Mouse (Mus musculus) liver, embryonic 11.5 days (tissue): ENCODE measurements around the gene Grin3a. TPM values are rescaled to one million over a fixed set of nuclear protein-coding genes. Genes with fewer than 3 reads are reported as not detected.

ENCODE experiments used
- ATAC-seq: fragments of 200-750 bp; cut with Nextera tagmentation; replicated peaks from 2 replicates; pipeline ENCODE4 v1.8.0; 2017; ENCODE audit warnings: moderate number of reproducible peaks, mild to moderate bottlenecking, moderate TSS enrichment, moderate library complexity; ENCODE audit not compliant: low FRiP score
- DNase-seq: peaks from one replicate; pipeline ENCODE4 v3.0.0-alpha.2; 2017; ENCODE audit warnings: low spot score
- H3K27ac ChIP-seq: fragments of 300-500 bp; sonication (generic); 2 replicates; pipeline ENCODE4 v1.5.1; 2014; ENCODE audit warnings: mild to moderate bottlenecking, low read depth, low read length, control low read depth
- H3K27me3 ChIP-seq: fragments of 300-500 bp; sonication (generic); replicated peaks from 2 replicates; pipeline ENCODE4 v1.6.1; 2014; ENCODE audit warnings: low read length, mixed read lengths; ENCODE audit not compliant: control insufficient read depth, insufficient read depth
- H3K36me3 ChIP-seq: fragments of 300-500 bp; sonication (generic); 2 replicates; pipeline ENCODE4 v1.6.1; 2014; ENCODE audit warnings: mild to moderate bottlenecking, low read length, moderate library complexity, mixed read lengths; ENCODE audit not compliant: control insufficient read depth, insufficient read depth
- H3K4me1 ChIP-seq: fragments of 300-500 bp; sonication (generic); replicated peaks from 2 replicates; pipeline ENCODE4 v1.6.1; 2014; ENCODE audit warnings: low read length, mixed read lengths; ENCODE audit not compliant: control insufficient read depth, insufficient read depth
- H3K4me2 ChIP-seq: fragments of 300-500 bp; sonication (generic); 2 replicates; pipeline ENCODE4 v1.6.1; 2014; ENCODE audit warnings: mild to moderate bottlenecking, control low read depth, moderate library complexity
- H3K4me3 ChIP-seq: fragments of 300-500 bp; sonication (generic); 2 replicates; pipeline ENCODE4 v1.5.1; 2014; ENCODE audit warnings: low read depth, low read length, control low read depth
- H3K9ac ChIP-seq: fragments of 300-500 bp; sonication (generic); 2 replicates; pipeline ENCODE4 v1.6.1; 2014; ENCODE audit warnings: low read depth, low read length, control low read depth
- H3K9me3 ChIP-seq: fragments of 300-500 bp; sonication (generic); 2 replicates; pipeline ENCODE4 v1.6.1; 2016; ENCODE audit warnings: low read length, inconsistent platforms, mixed read lengths; ENCODE audit not compliant: control insufficient read depth
- WGBS: fragments of 180-500 bp; shearing (Covaris S2); extraction: QIAGEN DNeasy Blood & Tissue Kit; methylation state at CpG from one replicate; pipeline ENCODE4 v1.1.7; 2014; 5-methylcytosine and 5-hydroxymethylcytosine counted together
- polyA plus RNA-seq: library from polyadenylated mRNA; unstranded; fragments of >200 nt; fragmentation: Nextera tagmentation; extraction: Ambion mirVana; gene quantifications from 2 replicates; pipeline ENCODE4 v1.2.1, GENCODE M21; 2014

Gene Grin3a
- polyA plus RNA-seq, 1 experiment from 2014 or later, result 0.22 TPM

DNA sequence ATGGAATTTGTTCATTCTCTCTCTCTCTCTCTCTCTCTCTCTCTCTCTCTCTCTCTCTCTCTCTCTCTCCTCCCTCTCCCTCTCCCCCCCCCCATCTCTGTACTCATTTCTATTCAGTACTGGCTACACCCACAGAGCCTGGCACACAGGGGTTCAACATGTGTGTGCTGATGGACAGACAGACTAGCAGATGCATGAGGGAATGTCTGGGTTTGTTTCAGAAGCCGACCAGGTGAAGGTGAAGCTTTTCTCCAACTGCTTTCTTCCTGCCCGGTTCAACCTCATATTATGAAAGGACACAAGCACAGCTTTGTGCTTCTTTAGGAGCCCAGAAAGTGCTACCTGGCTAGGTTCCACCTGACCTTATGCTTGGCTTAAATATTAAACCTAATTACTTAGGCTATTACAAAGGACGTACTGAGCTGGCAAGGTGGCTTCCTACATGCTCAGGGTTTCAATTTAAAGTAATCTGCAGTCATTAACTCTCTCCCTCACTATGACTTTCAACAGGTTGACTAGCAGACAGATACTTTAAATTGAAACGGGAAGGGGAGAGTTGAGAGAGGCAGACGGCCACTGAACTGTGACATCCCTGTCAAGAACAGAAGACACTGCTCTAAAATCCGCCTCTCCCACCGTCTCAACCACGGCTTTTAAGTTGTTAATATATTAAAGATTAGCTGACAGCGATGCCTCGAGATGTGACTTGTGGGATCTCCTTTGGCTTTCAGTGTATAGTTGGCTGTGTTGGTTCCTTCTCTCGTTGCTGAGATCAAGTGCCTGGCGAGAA lies 153.9 kb downstream of the Grin3a start:
- Histone ChIP-seq H3K4me3 (no peak overlapping the region), H3K27me3 (no peaks in the 10 kb centered on the region), H3K4me2 (no peak overlapping the region), H3K9ac (no peak overlapping the region), H3K4me1 (no peaks in the 10 kb centered on the region), H3K36me3 (no peaks in the 10 kb centered on the region), H3K9me3 (no peaks in the 10 kb centered on the region), H3K27ac (no peak overlapping the region)
- DNase-seq (no peak), ATAC-seq (no peak)
- 68% methylated on average over 12 of the region's 12 CpGs for WGBS

DNA sequence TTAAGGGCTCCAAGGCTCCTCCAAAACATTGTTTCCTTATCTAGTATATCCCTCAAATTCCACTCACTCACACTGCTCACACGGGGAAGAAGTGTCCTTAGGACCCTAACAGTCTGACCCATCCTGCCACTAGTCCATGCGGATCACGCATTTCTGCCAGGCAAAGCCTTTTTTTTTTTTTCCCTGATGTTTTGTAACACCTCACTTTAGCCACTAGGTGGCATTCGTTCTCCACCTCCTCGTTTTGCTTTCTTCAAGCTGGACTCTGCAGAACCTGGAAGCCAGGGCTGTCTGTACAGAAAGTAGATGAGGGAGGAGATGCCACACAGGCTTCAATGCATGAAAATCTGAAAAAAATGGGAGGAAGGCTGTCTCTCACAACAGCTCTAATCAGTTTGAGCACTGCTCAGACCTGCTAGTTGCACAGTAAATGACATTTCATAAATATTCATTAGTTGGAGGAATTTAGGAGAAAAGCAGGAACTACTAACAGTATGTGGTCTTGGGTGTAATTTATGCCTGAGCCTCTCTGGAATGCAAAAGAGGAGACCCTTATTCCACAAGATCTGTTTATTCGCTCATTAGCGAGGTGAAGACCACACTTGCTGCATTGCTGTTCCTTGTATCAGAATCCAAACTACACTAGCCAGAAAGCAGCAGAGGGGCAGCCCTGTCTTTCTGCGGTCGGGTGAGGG lies 156.8 kb downstream of the Grin3a start:
- 26% methylated on average over 9 of the region's 9 CpGs for WGBS
- no peak for ATAC-seq
- Histone ChIP-seq H3K9ac (no peak overlapping the region), H3K27ac (no peak overlapping the region), H3K4me1 (no peaks in the 10 kb centered on the region), H3K4me2 (no peak overlapping the region), H3K4me3 (no peak overlapping the region), H3K36me3 (no peaks in the 10 kb centered on the region), H3K9me3 (no peaks in the 10 kb centered on the region), H3K27me3 (no peaks in the 10 kb centered on the region)
- no peak for DNase-seq

DNA sequence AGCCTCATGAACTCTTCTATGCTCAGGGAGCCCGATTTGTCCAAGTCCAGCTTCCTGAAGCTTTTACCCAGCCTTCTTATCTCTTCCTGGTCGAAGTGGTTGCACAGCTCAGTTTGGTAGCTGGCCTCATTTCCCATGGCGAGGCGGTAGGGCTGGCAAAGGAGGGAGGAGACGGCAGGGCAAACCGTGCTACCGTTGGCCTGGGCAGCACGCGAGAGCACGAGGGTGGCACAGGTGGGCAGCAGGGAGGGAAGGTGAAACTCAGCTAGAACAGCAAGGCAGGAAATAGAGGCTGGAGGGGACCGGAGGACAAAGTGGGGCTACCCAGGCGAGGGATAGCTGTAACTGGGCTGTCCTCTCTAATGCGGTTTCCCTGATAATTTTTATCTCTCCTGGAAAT lies 163.7 kb downstream of the Grin3a start, which contains the start of gene Ppp3r2:
TSS of gene Ppp3r2 (minus strand) at position 213 of the 400 bp plus-strand sequence.
- WGBS, result 71% methylated on average over 13 of the region's 13 CpGs
- Histone ChIP-seq H3K27ac (no peak within 1 kb of the TSS), H3K4me1 (no peaks in the 10 kb centered on the region), H3K4me3 (no peak within 1 kb of the TSS), H3K4me2 (no peak within 1 kb of the TSS), H3K27me3 (no peaks in the 10 kb centered on the region), H3K9me3 (no peaks in the 10 kb centered on the region), H3K9ac (no peak within 1 kb of the TSS), H3K36me3 (no peaks in the 10 kb centered on the region)
- no peak for DNase-seq
- no peak for ATAC-seq

DNA sequence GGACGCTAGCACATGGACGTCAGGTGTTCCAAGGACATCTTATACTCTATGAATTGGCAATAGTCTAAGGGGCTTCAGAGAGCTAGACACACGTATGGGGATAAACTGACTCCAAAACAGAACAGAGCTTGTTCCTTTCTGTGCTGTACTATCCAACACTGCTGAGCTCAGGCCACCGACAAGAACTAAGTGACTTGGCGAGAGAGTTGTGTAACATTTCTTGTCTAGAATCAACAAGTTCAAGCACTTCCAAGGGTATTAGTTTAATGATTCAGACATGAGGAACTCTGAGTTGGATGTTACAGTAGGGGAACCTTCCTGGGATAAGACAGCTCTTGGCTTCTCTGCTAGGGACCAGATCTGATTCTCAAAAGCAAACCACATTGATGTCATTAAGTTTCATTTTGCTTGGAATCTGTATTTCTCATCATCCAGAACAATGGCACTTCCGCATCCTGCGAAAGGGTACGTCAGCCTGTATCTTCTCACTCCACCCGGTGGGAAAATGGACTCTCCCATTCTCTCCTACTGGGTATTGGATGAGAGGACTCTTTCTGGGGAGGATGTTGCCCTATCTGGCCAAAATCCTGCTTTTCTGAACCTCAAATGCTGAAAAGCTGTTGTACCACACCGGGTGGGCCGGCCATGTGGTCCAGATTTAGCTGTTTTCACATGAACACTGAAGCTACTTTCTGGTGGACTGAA lies 165.2 kb downstream of the Grin3a start:
- H3K9me3 ChIP-seq, result no peaks in the 10 kb centered on the region
- no peaks in the 10 kb centered on the region for H3K4me1 ChIP-seq
- H3K27ac ChIP-seq, result no peak overlapping the region
- H3K4me2 ChIP-seq, result no peak overlapping the region
- H3K9ac ChIP-seq, result no peak overlapping the region
- H3K27me3 ChIP-seq, result no peaks in the 10 kb centered on the region
- 86% methylated on average over 11 of the region's 11 CpGs for WGBS
- ATAC-seq (no peak), DNase-seq (no peak)
- H3K36me3 ChIP-seq, result no peaks in the 10 kb centered on the region
- no peak overlapping the region for H3K4me3 ChIP-seq

DNA sequence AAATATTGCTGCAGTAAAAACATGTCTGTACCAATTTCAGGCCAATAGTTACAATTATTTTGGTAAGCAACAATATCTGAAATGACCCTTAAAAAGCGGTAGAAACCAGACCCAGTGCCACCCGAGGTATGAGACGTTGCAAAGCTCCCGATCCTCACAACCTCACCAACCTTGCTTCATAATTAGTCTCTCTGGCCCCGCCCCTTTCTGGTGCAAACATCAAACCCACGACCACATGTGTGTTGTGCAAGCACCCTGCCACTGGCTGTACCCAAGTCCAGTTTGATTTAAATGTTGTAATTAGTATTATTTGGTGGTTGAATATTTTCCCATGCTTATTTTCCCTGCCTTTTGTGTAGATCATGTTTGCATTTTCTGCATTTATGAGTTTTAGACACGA lies 168.8 kb downstream of the Grin3a start:
- no peaks in the 10 kb centered on the region for H3K9me3 ChIP-seq
- no peak overlapping the region for H3K27ac ChIP-seq
- no peak overlapping the region for H3K4me3 ChIP-seq
- ATAC-seq (no peak), DNase-seq (no peak)
- no peak overlapping the region for H3K4me2 ChIP-seq
- no peaks in the 10 kb centered on the region for H3K4me1 ChIP-seq
- no peaks in the 10 kb centered on the region for H3K36me3 ChIP-seq
- 65% methylated on average over 7 of the region's 7 CpGs for WGBS
- H3K9ac ChIP-seq, result no peak overlapping the region
- no peaks in the 10 kb centered on the region for H3K27me3 ChIP-seq

DNA sequence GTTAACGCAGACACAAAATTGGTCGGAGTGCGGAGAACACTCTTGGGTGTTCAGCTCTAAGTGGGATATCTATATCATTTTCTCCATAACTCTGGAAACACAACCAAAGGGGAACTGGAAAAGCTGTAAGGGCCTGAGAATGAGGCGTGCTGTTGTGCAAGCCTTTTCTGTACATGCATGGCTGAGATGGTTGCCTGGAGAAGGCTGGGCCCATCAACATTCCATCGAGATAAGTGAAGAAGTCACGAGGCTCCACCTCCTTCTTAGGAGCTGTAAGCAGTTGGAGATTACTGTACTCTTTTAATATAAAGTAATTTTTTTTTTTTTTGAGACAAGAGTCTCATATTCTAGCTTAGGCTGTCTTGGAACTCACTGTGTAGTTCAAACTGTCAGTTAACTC lies 169.5 kb downstream of the Grin3a start:
- DNase-seq, result no peak
- no peaks in the 10 kb centered on the region for H3K36me3 ChIP-seq
- no peak overlapping the region for H3K9ac ChIP-seq
- H3K4me3 ChIP-seq, result no peak overlapping the region
- WGBS, result 79% methylated on average over 6 of the region's 6 CpGs
- no peaks in the 10 kb centered on the region for H3K4me1 ChIP-seq
- ATAC-seq, result no peak
- H3K4me2 ChIP-seq, result no peak overlapping the region
- no peaks in the 10 kb centered on the region for H3K9me3 ChIP-seq
- no peak overlapping the region for H3K27ac ChIP-seq
- H3K27me3 ChIP-seq, result no peaks in the 10 kb centered on the region

DNA sequence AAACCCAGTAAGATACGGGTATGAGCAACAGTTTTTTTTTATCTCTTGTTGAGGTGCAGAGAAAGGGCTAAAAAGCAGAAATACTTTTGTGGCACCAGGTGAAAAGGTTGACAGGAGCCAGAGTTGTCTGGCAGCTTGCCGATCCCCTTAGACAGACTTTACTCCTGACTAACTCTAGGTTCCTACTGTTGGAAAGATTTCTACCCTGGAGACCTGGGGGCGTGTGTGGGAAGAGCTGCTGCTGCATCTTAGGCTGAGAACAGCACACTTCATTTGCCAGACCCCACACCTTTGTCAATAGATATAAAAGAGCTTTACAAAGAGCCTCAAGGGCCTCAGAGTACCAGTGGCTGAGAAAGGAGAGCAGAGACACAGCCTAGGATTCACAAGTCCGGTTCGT lies 180.7 kb downstream of the Grin3a start:
- Histone ChIP-seq H3K27me3 (no peaks in the 10 kb centered on the region), H3K36me3 (0 out of 2 replicates have a peak, but pooled peaks cover 7% of the 10 kb centered on the region), H3K27ac (no peak overlapping the region), H3K4me3 (no peak overlapping the region), H3K4me2 (no peak overlapping the region), H3K4me1 (no peaks in the 10 kb centered on the region), H3K9me3 (no peaks in the 10 kb centered on the region), H3K9ac (no peak overlapping the region)
- WGBS, result 88% methylated on average over 5 of the region's 5 CpGs
- DNase-seq (no peak), ATAC-seq (no peak)

DNA sequence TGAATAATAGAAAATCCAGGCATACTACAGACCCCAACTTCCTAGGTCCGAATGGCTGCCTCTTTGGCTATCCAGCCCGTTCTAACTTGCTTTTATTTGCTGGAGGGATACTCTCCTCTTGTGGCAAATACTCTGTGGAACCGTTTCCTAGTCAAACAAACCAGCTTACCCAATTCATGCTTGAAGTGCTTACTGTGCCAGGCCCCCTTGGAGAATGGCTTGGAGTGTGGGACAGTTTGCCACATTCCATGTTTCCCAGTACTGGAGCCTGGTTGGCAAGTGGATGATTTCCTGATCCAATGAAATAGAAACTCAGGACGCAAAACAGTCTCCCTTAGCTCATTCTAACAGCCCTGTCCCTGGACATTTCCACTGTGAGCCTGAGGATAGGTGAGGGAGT lies 183.3 kb downstream of the Grin3a start:
- ATAC-seq (no peak), DNase-seq (no peak)
- H3K4me1 ChIP-seq, result no peaks in the 10 kb centered on the region
- H3K9ac ChIP-seq, result no peak overlapping the region
- peaks cover 10% of the 10 kb centered on the region; the same call in 1 of the 2 replicates for H3K36me3 ChIP-seq
- no peaks in the 10 kb centered on the region for H3K27me3 ChIP-seq
- H3K4me3 ChIP-seq, result no peak overlapping the region
- WGBS, result 84% methylated on average over 4 of the region's 4 CpGs
- no peaks in the 10 kb centered on the region for H3K9me3 ChIP-seq
- H3K4me2 ChIP-seq, result no peak overlapping the region
- H3K27ac ChIP-seq, result no peak overlapping the region
